Mouse (Mus musculus) liver, embryonic 12.5 days (tissue): ENCODE measurements around the gene Polr2f. TPM values are rescaled to one million over a fixed set of nuclear protein-coding genes. Genes with fewer than 3 reads are reported as not detected.

Experiments used
- ATAC-seq: fragments of 200-750 bp; cut with Nextera tagmentation; 2 replicates; pipeline ENCODE4 v1.8.0; 2017; ENCODE audit warnings: moderate number of reproducible peaks, mild to moderate bottlenecking, moderate library complexity
- H3K27ac ChIP-seq: fragments of 300-500 bp; sonication (generic); 2 replicates; pipeline ENCODE4 v1.5.1; 2016; ENCODE audit warnings: mild to moderate bottlenecking
- H3K27me3 ChIP-seq: fragments of 300-500 bp; sonication (generic); replicated peaks from 2 replicates; pipeline ENCODE4 v1.6.1; 2016; ENCODE audit warnings: mild to moderate bottlenecking, moderate library complexity
- H3K36me3 ChIP-seq: fragments of 300-500 bp; sonication (generic); 2 replicates; pipeline ENCODE4 v1.6.1; 2016; ENCODE audit warnings: mild to moderate bottlenecking, moderate library complexity
- H3K4me1 ChIP-seq: fragments of 300-500 bp; sonication (generic); 2 replicates; pipeline ENCODE4 v1.6.1; 2016
- H3K4me2 ChIP-seq: fragments of 300-500 bp; sonication (generic); 2 replicates; pipeline ENCODE4 v1.6.1; 2016; ENCODE audit warnings: mild to moderate bottlenecking, moderate library complexity
- H3K4me3 ChIP-seq: fragments of 300-500 bp; sonication (generic); 2 replicates; pipeline ENCODE4 v1.5.1; 2016; ENCODE audit warnings: mild to moderate bottlenecking, moderate library complexity
- H3K9ac ChIP-seq: fragments of 300-500 bp; sonication (generic); 2 replicates; pipeline ENCODE4 v1.6.1; 2016; ENCODE audit warnings: mild to moderate bottlenecking, moderate library complexity
- H3K9me3 ChIP-seq: fragments of 300-500 bp; sonication (generic); replicated peaks from 2 replicates; pipeline ENCODE4 v1.6.1; 2016; ENCODE audit warnings: mild to moderate bottlenecking, moderate library complexity
- WGBS: fragments of 180-500 bp; shearing (Covaris S2); methylation state at CpG from one replicate; pipeline ENCODE4 v1.1.7; 2016; ENCODE audit not compliant: insufficient replicate concordance; 5-methylcytosine and 5-hydroxymethylcytosine counted together
- polyA plus RNA-seq: library from polyadenylated mRNA; unstranded; fragments of >200 nt; fragmentation: Nextera tagmentation; extraction: Ambion mirVana; gene quantifications from 2 replicates; pipeline ENCODE4 v1.2.1, GENCODE M21; 2016

Gene Polr2f
- polyA plus RNA-seq, 1 experiment from 2014 or later = 301 TPM

GRCm38 (mm10) chr15:79199390-79199976 lies 58.7 kb downstream of the Polr2f start:
- WGBS = 80% methylated on average over 12 of the region's 12 CpGs
- Histone ChIP-seq H3K4me3 (no peak overlapping the region), H3K9me3 (no peaks in the 10 kb centered on the region)

More at GRCm38 (mm10) chr15:79199390-79199976, 58.7 kb downstream of the Polr2f start:
- no peaks in the 10 kb centered on the region for H3K36me3 ChIP-seq
- no peak overlapping the region for H3K9ac ChIP-seq
- peaks cover 4% of the 10 kb centered on the region; the same call in 1 of the 2 replicates for H3K4me1 ChIP-seq
- peaks cover 57% of the 10 kb centered on the region for H3K27me3 ChIP-seq
- H3K4me2 ChIP-seq = no peak overlapping the region
- ATAC-seq = no peak
- H3K27ac ChIP-seq = no peak overlapping the region

Other genes with a start within 250 kb of the Polr2f start
- gene Gm49510, start 241.3 kb upstream of the Polr2f start, polyA plus RNA-seq = 0.17 and 0.43 TPM in 2 replicates
- 34.3 and 39.3 TPM in 2 replicates for gene Sh3bp1, start 241.2 kb upstream of the Polr2f start, polyA plus RNA-seq
- gene Pdxp, start 227.1 kb upstream of the Polr2f start, polyA plus RNA-seq = 17.1 and 17.4 TPM in 2 replicates
- 644 and 660 TPM in 2 replicates for gene Lgals1, start 214.3 kb upstream of the Polr2f start, polyA plus RNA-seq
- gene Nol12, start 206.1 kb upstream of the Polr2f start, polyA plus RNA-seq = 47.9 and 51.6 TPM in 2 replicates
- gene Triobp, start 193.3 kb upstream of the Polr2f start, polyA plus RNA-seq = 21.0 and 26.8 TPM in 2 replicates
- gene H1f0, start 112.6 kb upstream of the Polr2f start, polyA plus RNA-seq = 114 and 122 TPM in 2 replicates
- gene Galr3, start 99.1 kb upstream of the Polr2f start, polyA plus RNA-seq = 0.41 and 0.55 TPM in 2 replicates
- gene Ankrd54, start 78.1 kb upstream of the Polr2f start, polyA plus RNA-seq = 58.9 and 61.4 TPM in 2 replicates
- 188 and 201 TPM in 2 replicates for gene Eif3l, start 65.8 kb upstream of the Polr2f start, polyA plus RNA-seq
- 3.0 and 3.2 TPM in 2 replicates for gene Micall1, start 32.1 kb upstream of the Polr2f start, polyA plus RNA-seq
- gene 1700088E04Rik, start 244 bp downstream of the Polr2f start, polyA plus RNA-seq = 0.86 and 1.0 TPM in 2 replicates
- 0.17 and 0.29 TPM in 2 replicates for gene Sox10, start 24.2 kb downstream of the Polr2f start, polyA plus RNA-seq
- 16.1 and 17.1 TPM in 2 replicates for gene Pick1, start 88.2 kb downstream of the Polr2f start, polyA plus RNA-seq
- gene Gm49486, start 88.4 kb downstream of the Polr2f start, polyA plus RNA-seq = 0.07 TPM in 1 of 2 replicates, not detected in the other
- gene Slc16a8, start 113.8 kb downstream of the Polr2f start, polyA plus RNA-seq = not detected in 2 replicates
- 1.2 and 1.4 TPM in 2 replicates for gene Baiap2l2, start 144.5 kb downstream of the Polr2f start, polyA plus RNA-seq
- gene Pla2g6, start 187.4 kb downstream of the Polr2f start, polyA plus RNA-seq = 16.8 and 17.3 TPM in 2 replicates
- 1.1 and 2.8 TPM in 2 replicates for gene Maff, start 205.6 kb downstream of the Polr2f start, polyA plus RNA-seq